Mouse (Mus musculus) Muller cell, postnatal 12 days (primary cell): ENCODE measurements around the gene 1110051M20Rik.

Experiments used
- DNase-seq: peaks from one replicate; pipeline ENCODE4 v3.0.0-alpha.2; 2015; ENCODE audit errors: inconsistent ontology term

The 1110051M20Rik gene

GRCm38 (mm10) chr2:91305926-91306325 lies 138.6 kb downstream of the 1110051M20Rik start:
- DNase-seq: no peak

- no peak for DNase-seq
Measured at GRCm38 (mm10) chr2:91302845-91303244, 141.7 kb downstream of the 1110051M20Rik start.

- no peak for DNase-seq
Measured at GRCm38 (mm10) chr2:91301836-91302235, 142.7 kb downstream of the 1110051M20Rik start.

- no peak for DNase-seq
Measured at GRCm38 (mm10) chr2:91300784-91301183, 143.7 kb downstream of the 1110051M20Rik start.

GRCm38 (mm10) chr2:91299156-91299555 lies 145.3 kb downstream of the 1110051M20Rik start:
- DNase-seq: peak; percentile 92

- no peak for DNase-seq
Measured at GRCm38 (mm10) chr2:91295895-91296294, 148.6 kb downstream of the 1110051M20Rik start.

GRCm38 (mm10) chr2:91294226-91294625 lies 150.3 kb downstream of the 1110051M20Rik start:
- DNase-seq: no peak

GRCm38 (mm10) chr2:91291197-91292007 lies 153.1 kb downstream of the 1110051M20Rik start:
- no peak for DNase-seq

- no peak for DNase-seq
Measured at GRCm38 (mm10) chr2:91287563-91287962, 156.9 kb downstream of the 1110051M20Rik start.

GRCm38 (mm10) chr2:91285885-91286505 lies 158.5 kb downstream of the 1110051M20Rik start:
- peak; percentile 74 for DNase-seq

GRCm38 (mm10) chr2:91284375-91285199 lies 159.9 kb downstream of the 1110051M20Rik start:
- DNase-seq: peak; percentile 45

- no peak for DNase-seq
Measured at GRCm38 (mm10) chr2:91283972-91284371, 160.5 kb downstream of the 1110051M20Rik start.

- no peak for DNase-seq
Measured at GRCm38 (mm10) chr2:91281366-91281765, 163.1 kb downstream of the 1110051M20Rik start.

- DNase-seq: no peak
Measured at GRCm38 (mm10) chr2:91279372-91279755, 165.1 kb downstream of the 1110051M20Rik start.

GRCm38 (mm10) chr2:91278749-91279371 lies 165.6 kb downstream of the 1110051M20Rik start:
- no peak for DNase-seq

- no peak for DNase-seq
Measured at GRCm38 (mm10) chr2:91269687-91270133, 174.8 kb downstream of the 1110051M20Rik start.

GRCm38 (mm10) chr2:91268706-91269105 lies 175.8 kb downstream of the 1110051M20Rik start:
- DNase-seq: no peak

- no peak for DNase-seq
Measured at GRCm38 (mm10) chr2:91268042-91268441, 176.5 kb downstream of the 1110051M20Rik start.

- peak; percentile 98 for DNase-seq
Measured at GRCm38 (mm10) chr2:91264711-91265681, 179.5 kb downstream of the 1110051M20Rik start, which contains the start of gene Arfgap2. Arfgap2 (plus strand) TSS chr2:91264974.
